Mouse (Mus musculus) cerebellum, adult 11 months (tissue): ENCODE measurements around the gene Gadl1.
A peak's percentile ranks its signal among the peaks of the same experiment; 100 is the strongest.
"Not testable (repeated sequence)": the region's sequence is repeated elsewhere in the genome, so short reads cannot be mapped to it uniquely, and the experiment has no call there.

Experiments
- DNase-seq: peaks from one replicate; pipeline ENCODE4 v3.0.0; 2022

The Gadl1 gene

DNA sequence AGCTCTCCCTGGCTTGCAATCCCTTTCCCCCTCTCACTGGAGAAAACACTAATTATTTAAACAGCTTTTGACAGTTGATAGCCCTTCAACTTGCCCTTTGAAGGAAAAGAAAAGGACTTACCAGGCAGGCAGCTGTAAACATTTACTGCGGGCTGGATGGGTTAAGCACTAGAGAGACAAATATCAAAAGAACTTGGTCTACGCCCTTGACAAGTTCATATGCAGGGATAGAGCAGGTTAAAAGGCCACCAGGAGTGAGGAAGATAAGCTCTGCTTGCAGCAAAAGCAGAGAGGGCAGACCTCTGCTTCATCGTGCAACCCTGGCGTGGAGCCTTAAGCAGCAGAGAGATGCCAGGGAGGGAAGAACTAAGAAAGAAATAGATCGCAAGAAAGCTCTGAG, 123.5 kb downstream of the Gadl1 start:
- DNase-seq, result no peak

DNA sequence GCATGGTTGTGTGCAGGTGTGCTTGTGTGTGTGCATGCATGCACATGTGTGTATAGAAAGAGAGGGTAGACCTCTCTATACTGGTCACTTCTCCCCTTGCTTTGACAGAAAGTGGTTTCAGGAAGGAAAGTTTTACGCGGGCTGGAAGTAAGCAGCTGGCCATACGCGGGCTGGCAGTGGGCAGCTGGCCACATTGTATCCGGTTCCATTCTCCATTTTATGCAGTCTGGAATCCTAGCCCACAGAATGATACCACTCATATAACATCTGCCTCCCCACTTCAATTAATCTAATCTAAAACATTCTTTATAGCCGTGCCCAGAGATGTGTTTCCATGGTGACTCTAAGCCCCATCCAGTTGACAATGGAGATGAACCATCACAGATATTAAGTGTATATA, 129.0 kb downstream of the Gadl1 start:
- DNase-seq, result no peak

- DNase-seq, result no peak
Measured at GRCm38 (mm10) chr9:116039981-116040380, 130.7 kb downstream of the Gadl1 start.

- not testable (repeated sequence) for DNase-seq
Measured at GRCm38 (mm10) chr9:116040852-116041251, 131.6 kb downstream of the Gadl1 start.

DNA sequence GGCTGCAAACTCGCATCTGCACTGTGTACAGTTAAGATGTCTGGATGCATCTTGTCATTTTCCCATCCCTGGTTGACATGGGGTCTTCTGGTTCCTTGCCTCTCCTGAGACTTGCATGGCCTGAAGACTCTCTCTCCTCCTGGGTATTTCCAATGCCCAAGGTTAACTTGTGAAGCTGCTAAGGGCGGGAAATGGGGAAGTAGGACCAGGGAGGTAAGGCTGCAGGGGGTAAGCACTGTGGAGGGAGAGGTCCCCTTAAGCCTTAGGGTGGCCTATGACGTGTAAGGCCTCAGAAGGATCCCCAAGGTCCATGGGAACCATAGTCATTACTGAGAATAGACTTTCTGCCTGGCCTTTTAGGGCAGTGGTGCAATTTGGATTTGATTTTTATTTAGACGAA, 132.1 kb downstream of the Gadl1 start:
- DNase-seq, result no peak

DNA sequence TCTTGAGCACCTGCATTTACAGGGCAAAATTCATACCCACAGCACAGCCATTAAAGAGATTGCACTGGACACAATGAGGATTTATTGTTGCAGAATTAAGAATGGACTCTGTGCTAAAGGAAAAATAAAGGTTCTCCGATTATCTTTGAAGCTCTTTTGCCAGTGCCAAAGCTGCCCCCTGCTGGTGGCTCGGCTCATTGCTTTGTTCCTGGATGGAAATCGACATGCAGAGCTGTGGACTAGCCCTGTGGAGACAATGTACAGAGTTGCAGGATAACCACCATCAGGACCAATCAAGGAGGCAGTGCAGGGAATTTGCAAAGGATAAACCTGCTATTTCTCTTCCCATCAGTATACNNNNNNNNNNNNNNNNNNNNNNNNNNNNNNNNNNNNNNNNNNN, 132.5 kb downstream of the Gadl1 start:
- DNase-seq, result peak; percentile 48

DNA sequence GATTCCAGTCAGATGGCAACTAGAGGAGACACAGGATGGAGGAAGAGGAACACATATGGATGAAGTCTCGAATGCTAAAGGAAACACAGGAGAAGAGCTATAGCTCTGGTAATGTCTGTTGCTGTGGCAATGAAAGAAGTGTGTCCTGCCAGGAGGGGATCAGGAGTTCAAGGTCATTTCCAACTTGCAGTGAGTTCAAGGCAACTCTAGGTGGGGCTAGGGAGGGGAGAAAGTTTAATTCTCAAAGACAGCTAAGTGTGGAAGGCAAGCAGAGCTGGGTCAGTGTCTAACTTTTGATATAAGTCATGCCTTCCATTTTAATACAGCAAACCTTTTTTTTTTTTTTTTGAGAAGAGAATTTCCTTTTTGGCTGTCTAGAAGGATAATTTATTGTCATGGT, 140.7 kb downstream of the Gadl1 start:
- no peak for DNase-seq

GRCm38 (mm10) chr9:116053976-116054375, 144.7 kb downstream of the Gadl1 start:
- no peak for DNase-seq

DNA sequence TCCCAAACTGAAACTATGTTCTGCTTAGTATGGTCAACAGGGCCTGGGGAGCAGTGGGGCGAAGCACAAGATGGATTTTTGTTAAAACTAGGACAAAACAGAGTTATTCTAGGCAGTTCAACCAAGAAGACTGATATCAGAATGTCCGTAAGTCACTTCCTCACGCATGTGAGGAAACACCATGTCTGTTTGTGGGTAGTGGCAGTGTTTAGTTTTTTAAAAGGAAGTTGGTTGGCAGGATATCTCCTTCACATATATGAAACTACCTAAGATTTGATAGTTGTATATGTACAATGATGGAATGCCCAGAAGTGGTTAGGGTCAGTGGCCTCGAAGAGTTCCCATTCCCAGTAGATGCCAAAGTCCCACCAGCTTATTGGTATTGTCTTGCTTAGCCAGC, 149.2 kb downstream of the Gadl1 start:
- DNase-seq, result no peak

DNA sequence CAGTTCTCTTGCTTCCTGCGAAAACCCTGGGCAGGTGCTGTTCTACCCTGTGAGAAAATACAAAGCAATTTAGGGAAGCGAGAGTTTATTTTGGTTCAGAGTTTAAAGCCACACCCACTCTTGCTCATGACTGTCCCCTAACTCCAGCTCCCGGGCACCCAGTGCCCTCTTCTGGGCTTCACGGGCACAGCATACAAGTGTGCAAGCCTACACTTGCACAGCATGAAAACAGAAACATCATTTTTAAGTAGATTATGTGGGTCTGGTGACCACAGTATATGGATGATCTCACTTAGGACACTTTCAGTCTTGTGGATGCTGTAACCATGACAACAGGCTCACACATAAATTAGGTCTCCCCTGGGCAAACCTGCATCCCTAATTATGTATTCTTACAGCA, 149.9 kb downstream of the Gadl1 start:
- no peak for DNase-seq

GRCm38 (mm10) chr9:116060691-116061090, 151.4 kb downstream of the Gadl1 start:
- no peak for DNase-seq

DNA sequence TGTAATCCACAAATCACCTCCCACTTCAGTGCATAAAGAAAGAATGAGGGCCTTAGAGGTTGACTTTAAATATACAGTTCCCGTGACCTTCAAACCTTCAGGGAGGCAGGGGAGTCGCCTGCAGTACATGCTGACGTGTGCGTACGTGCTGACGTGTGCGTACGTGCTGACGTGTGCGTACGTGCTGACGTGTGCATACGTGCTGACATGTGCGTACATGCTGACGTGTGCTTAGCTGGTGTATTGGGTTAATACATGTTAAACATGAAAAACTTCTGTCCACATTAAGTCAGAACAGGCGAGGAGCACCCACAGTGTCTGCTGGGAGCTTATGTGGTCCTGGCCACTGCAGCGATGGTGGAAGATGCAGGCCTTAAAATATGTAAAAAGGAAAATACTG, 155.5 kb downstream of the Gadl1 start:
- no peak for DNase-seq

DNA sequence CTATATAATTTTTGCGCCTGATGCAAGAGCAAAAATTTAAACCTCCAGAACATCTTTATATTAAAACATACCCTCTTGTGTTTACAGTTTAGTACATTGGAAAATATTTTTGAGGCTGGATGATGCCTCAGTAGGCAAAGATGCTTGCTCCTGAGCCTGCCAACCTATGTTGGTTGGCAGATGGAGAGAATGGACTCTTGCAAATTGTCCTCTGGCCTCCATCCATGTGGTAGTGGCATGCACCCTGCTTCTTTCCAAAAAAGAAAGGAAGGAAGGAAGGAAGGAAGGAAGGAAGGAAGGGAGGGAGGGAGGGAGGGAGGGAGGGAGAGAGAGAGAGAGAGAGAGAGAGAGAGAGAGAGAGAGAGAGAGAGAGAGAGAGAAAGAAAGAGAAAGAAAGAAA, 162.3 kb downstream of the Gadl1 start:
- not testable (repeated sequence) for DNase-seq

- DNase-seq, result no peak
Measured at GRCm38 (mm10) chr9:116076163-116076562, 166.9 kb downstream of the Gadl1 start.

DNA sequence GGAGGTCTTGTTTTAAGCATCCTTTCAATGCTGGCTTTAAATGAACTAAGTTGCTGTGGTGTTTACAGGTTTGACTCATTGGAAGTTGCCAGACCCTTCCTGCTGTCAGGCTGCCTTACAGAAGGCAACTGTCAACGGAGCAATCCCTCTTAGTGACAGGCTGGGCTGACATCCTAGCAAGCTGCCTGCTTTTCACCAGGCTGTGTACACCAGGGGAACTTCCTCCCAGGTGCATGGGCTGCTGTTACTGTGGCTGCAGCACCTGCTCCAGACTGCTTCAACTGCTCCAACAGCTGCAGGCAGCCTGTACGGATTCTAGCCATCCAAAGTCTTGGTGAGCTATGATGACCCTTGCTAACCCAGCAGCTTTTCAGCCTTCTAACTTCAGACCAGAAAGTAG, 167.7 kb downstream of the Gadl1 start:
- no peak for DNase-seq

DNA sequence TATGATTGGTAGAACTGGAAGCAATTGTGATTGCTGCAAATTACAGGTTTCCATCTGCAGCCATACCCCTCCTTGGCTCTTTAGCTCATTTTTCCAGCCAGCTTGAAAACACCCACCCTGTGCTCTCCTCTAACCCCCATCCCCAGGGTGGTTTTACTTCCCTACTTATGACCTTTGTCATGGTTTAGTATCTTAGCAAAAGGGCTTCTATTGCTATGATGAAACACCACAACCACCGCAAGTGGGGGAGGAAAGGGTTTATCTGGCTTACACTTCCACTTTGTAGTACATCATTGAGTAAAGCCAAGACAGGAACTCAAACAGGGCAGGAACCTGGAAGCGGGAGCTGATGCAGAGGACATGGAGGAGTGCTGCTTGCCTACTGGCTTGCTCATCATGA, 168.2 kb downstream of the Gadl1 start:
- DNase-seq, result no peak

DNA sequence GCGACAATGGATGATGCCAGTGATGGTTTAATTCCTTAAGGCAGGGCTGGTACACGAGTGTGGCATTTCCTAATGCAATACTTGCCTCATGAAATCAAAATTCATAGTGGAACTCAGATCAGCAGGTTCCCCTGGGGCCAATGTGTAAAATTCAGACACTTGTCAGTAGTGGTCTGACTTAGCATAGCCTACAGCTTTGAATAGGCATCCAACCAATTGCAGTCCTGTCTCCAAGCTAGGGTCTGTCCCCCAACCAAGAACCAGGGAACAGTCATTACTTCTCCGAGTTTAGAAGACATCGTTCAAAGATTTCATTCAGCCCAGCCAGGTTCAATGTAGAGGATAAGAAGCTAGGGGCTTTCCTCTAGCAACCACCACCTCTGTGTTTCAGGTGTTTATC, 172.5 kb downstream of the Gadl1 start:
- no peak for DNase-seq

- DNase-seq, result no peak
Measured at GRCm38 (mm10) chr9:116083300-116083699, 174.0 kb downstream of the Gadl1 start.

- DNase-seq, result no peak
Measured at GRCm38 (mm10) chr9:116083726-116084323, 174.6 kb downstream of the Gadl1 start.

DNA sequence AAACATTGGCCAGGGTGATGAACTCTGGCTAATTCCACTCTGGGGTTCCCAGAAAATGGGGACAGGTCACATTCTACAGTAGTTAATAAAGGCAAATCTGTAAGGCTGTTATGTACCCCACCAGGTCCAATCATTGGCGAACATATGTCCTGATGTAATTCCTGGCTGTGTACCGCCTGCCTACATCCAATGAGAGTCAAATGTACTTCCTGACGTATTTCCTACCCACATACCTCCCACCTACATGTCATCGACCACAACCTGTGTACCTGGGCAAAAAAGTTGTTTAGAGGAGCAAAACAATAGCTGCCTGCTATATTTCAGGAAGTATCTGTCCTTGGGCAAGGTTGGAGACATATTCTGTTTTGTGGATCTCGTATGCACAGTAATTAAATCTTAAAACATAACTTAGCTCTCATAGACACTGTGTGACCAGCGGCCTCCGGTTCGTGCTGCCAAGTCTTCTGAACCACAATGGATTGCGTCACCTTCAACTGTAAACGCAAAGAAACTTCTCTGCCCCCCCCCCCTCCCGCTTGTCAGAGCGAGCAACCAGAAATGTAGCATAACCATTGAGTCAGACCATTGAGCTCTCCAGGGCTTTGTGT, 175.2 kb downstream of the Gadl1 start:
- DNase-seq, result no peak

- DNase-seq, result no peak
Measured at GRCm38 (mm10) chr9:116085999-116086398, 176.7 kb downstream of the Gadl1 start.

DNA sequence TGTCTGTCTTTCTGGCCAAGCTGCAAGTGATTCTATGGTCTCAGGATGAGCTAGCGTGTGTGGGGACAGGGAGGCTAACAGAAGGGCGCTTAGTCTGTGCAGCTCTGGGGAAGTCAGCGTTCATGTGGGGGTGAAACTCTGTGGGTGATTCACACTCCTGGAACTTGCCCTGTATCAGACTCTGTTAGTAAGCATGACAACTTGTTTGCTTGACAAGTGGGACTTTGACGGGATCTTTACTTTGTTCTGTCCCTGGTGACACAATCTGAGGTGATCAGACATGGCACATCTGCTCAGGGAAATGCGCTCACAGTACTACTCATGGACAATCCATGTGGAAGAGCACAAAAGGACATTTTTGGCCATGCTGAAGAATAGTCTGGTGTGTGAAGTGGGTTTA, 178.0 kb downstream of the Gadl1 start:
- no peak for DNase-seq

DNA sequence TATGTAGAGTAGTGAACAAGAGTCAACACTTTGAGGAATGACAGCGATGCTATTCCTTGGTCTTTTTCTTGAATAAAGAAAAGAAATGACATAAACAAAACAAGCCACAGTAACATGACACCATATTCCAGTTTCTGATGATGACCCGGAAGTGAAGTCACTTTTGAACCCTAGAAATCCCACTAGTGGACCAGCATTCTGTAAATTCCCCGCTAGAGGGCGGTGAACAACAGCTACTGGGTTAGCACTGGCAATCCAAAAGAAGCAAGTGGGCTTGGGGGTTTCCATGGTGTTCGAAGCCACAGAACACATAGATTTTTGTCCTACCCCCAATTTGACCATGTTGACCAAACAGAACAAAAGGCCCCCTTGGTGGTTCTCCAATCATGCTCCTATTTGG, 178.6 kb downstream of the Gadl1 start:
- peak; percentile 8 for DNase-seq

DNA sequence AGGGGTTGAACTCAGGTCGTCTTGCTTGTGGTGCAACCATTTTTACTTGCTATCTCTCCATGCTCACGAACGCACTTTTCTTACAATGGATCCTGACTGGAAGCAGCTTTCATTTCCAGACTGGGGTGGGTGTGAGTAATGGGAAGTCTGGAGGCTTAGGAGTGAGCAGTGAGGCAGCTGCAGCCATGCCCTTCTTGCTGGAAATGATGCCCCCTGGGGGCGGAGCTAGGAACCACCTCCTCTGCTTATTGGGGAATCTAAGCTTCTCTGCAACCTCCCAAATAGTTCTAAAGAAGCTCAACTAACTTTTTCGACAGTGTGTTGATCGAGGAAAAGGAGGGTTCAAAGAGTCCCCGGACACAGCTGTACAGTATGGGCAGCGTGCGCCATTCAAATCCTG, 179.7 kb downstream of the Gadl1 start:
- no peak for DNase-seq

- DNase-seq, result no peak
Measured at GRCm38 (mm10) chr9:116090296-116090695, 181.0 kb downstream of the Gadl1 start.
